Mouse (Mus musculus) heart, postnatal 0 days (tissue): ENCODE results near the gene Dexi. TPM values are rescaled to one million over a fixed set of nuclear protein-coding genes. Genes with fewer than 3 reads are reported as not detected.

Experiments
- ATAC-seq: fragments of 200-750 bp; cut with Nextera tagmentation; 2 replicates; pipeline ENCODE4 v1.8.0; 2017; ENCODE audit warnings: low read depth, moderate number of reproducible peaks, moderate library complexity; ENCODE audit not compliant: insufficient read depth
- DNase-seq: peaks from one replicate; pipeline ENCODE4 v3.0.0-alpha.2; 2016; ENCODE audit warnings: low spot score
- H3K27ac ChIP-seq: fragments of 300-500 bp; sonication (generic); 2 replicates; pipeline ENCODE4 v1.5.1; 2014; ENCODE audit warnings: low read depth, mild to moderate bottlenecking
- H3K27me3 ChIP-seq: fragments of 300-500 bp; sonication (generic); 2 replicates; pipeline ENCODE4 v1.6.1; 2014; ENCODE audit warnings: low read length, mixed read lengths; ENCODE audit not compliant: control insufficient read depth, insufficient read depth
- H3K36me3 ChIP-seq: fragments of 300-500 bp; sonication (generic); replicated peaks from 2 replicates; pipeline ENCODE4 v1.6.1; 2014; ENCODE audit warnings: low read length, mixed read lengths; ENCODE audit not compliant: control insufficient read depth, insufficient read depth
- H3K4me1 ChIP-seq: fragments of 300-500 bp; sonication (generic); 2 replicates; pipeline ENCODE4 v1.6.1; 2014; ENCODE audit warnings: antibody characterized with exemption; ENCODE audit not compliant: control insufficient read depth, insufficient read depth
- H3K4me2 ChIP-seq: fragments of 300-500 bp; sonication (generic); 2 replicates; pipeline ENCODE4 v1.6.1; 2014; ENCODE audit warnings: low read depth, mild to moderate bottlenecking, low read length, moderate library complexity
- H3K4me3 ChIP-seq: fragments of 300-500 bp; sonication (generic); 2 replicates; pipeline ENCODE4 v1.5.1; 2014; ENCODE audit warnings: low read depth, low read length
- H3K9ac ChIP-seq: fragments of 300-500 bp; sonication (generic); replicated peaks from 2 replicates; pipeline ENCODE4 v1.6.1; 2014; ENCODE audit warnings: low read depth, low read length, mixed read lengths
- H3K9me3 ChIP-seq: fragments of 300-500 bp; sonication (generic); replicated peaks from 2 replicates; pipeline ENCODE4 v1.6.1; 2016; ENCODE audit warnings: low read length; ENCODE audit not compliant: control insufficient read depth
- CTCF ChIP-seq: IDR thresholded peaks from 2 replicates; pipeline ENCODE4 v1.5.1; 2016; ENCODE audit warnings: antibody characterized with exemption, control low read depth, low read depth
- EP300 ChIP-seq: IDR thresholded peaks from 2 replicates; pipeline ENCODE4 v1.6.1; 2016; ENCODE audit warnings: antibody characterized with exemption, low read depth
- WGBS: fragments of 180-500 bp; shearing (Covaris S2); extraction: QIAGEN DNeasy Blood & Tissue Kit; methylation state at CpG from one replicate; pipeline ENCODE4 v1.1.7; 2014; 5-methylcytosine and 5-hydroxymethylcytosine counted together
- polyA plus RNA-seq: library from polyadenylated mRNA; unstranded; fragments of >200 nt; fragmentation: Nextera tagmentation; extraction: Ambion mirVana; gene quantifications from 2 replicates; pipeline ENCODE4 v1.2.1, GENCODE M21; 2015
- total RNA-seq: library from RNA; depleted of rRNA; stranded (reverse); fragments of >200 nt; gene quantifications from 2 replicates; pipeline ENCODE4 v1.2.3, GENCODE M21; 2014; ENCODE audit warnings: low replicate concordance

Gene Dexi
- total and polyA plus RNA-seq, 2 experiments from 2014 or later: 15.6 to 76.4 TPM

- no peak for ATAC-seq
- Histone ChIP-seq H3K9ac (no peak overlapping the region), H3K9me3 (no peaks in the 10 kb centered on the region), H3K4me2 (peak overlapping the region; percentile 55), H3K27ac (no peak overlapping the region), H3K4me3 (peak overlapping the region; percentile 34), H3K36me3 (no peaks in the 10 kb centered on the region), H3K27me3 (peaks cover 41% of the 10 kb centered on the region), H3K4me1 (no peaks in the 10 kb centered on the region)
- WGBS: 8% methylated on average over 11 of the region's 14 CpGs
- no peak for DNase-seq
- TF ChIP-seq EP300: no peak
- no peak for TF ChIP-seq CTCF
Observed at GRCm38 (mm10) chr16:10489904-10490457, 52.9 kb downstream of the Dexi start.

- peak overlapping the region; percentile 55 for H3K4me2 ChIP-seq
- H3K27me3 ChIP-seq: peaks cover 41% of the 10 kb centered on the region
- no peak for ATAC-seq
- H3K4me1 ChIP-seq: no peaks in the 10 kb centered on the region
- no peak overlapping the region for H3K9ac ChIP-seq
- DNase-seq: no peak
- H3K27ac ChIP-seq: no peak overlapping the region
- H3K9me3 ChIP-seq: no peaks in the 10 kb centered on the region
- peak overlapping the region; percentile 34 for H3K4me3 ChIP-seq
- H3K36me3 ChIP-seq: no peaks in the 10 kb centered on the region
- WGBS: 5% methylated on average over 9 of the region's 9 CpGs
- no peak for TF ChIP-seq CTCF
- TF ChIP-seq EP300: no peak
Observed at GRCm38 (mm10) chr16:10489483-10489882, 53.4 kb downstream of the Dexi start.

GRCm38 (mm10) chr16:10488769-10489481, 53.9 kb downstream of the Dexi start:
- DNase-seq (no peak), ATAC-seq (no peak)
- H3K4me2 ChIP-seq: no peak overlapping the region
- 75% methylated on average over 7 of the region's 7 CpGs for WGBS
- no peak overlapping the region; the same call in 1 of the 2 replicates for H3K4me3 ChIP-seq
- H3K9me3 ChIP-seq: no peaks in the 10 kb centered on the region
- H3K27me3 ChIP-seq: peaks cover 41% of the 10 kb centered on the region
- no peaks in the 10 kb centered on the region for H3K36me3 ChIP-seq
- TF ChIP-seq CTCF (no peak), EP300 (no peak)
- no peak overlapping the region for H3K27ac ChIP-seq
- no peaks in the 10 kb centered on the region for H3K4me1 ChIP-seq
- no peak overlapping the region for H3K9ac ChIP-seq

GRCm38 (mm10) chr16:10487895-10488493, 54.9 kb downstream of the Dexi start:
- ATAC-seq (no peak), DNase-seq (no peak)
- no peak overlapping the region for H3K4me3 ChIP-seq
- H3K27me3 ChIP-seq: peaks cover 38% of the 10 kb centered on the region
- no peaks in the 10 kb centered on the region for H3K4me1 ChIP-seq
- no peak overlapping the region for H3K27ac ChIP-seq
- no peaks in the 10 kb centered on the region for H3K9me3 ChIP-seq
- H3K4me2 ChIP-seq: no peak overlapping the region
- no peak for TF ChIP-seq CTCF
- TF ChIP-seq EP300: no peak
- H3K36me3 ChIP-seq: no peaks in the 10 kb centered on the region
- whole genome bisulfite sequencing: 79% methylated on average over 8 of the region's 8 CpGs
- H3K9ac ChIP-seq: no peak overlapping the region

- H3K9me3 ChIP-seq: no peaks in the 10 kb centered on the region
- no peak for ATAC-seq
- no peak overlapping the region for H3K4me2 ChIP-seq
- H3K27ac ChIP-seq: no peak overlapping the region
- DNase-seq: no peak
- WGBS: 63% methylated on average over 3 of the region's 3 CpGs
- TF ChIP-seq CTCF (no peak), EP300 (no peak)
- H3K4me1 ChIP-seq: no peaks in the 10 kb centered on the region
- no peaks in the 10 kb centered on the region for H3K36me3 ChIP-seq
- H3K4me3 ChIP-seq: no peak overlapping the region
- H3K9ac ChIP-seq: no peak overlapping the region
- peaks cover 38% of the 10 kb centered on the region for H3K27me3 ChIP-seq
Observed at GRCm38 (mm10) chr16:10486993-10487392, 55.9 kb downstream of the Dexi start.
